Mouse (Mus musculus): ENCODE results near the gene Dnaic1.
"Not testable (repeated sequence)": the region's sequence is repeated elsewhere in the genome, so short reads cannot be mapped to it uniquely, and the experiment has no call there.

GRCm38 (mm10) chr4:41684131-41684930 is 114.8 kb downstream of the Dnaic1 start:
- not testable (repeated sequence) for TF ChIP-seq ZNF384 (IDR thresholded peaks at IDR 0.05; ENCODE audit: low read depth, low read length); HCFC1 (IDR thresholded peaks at IDR 0.05; ENCODE audit: borderline replicate concordance, insufficient read depth, low read length)
